Mouse (Mus musculus) v-Abl transformed pro-B cells (cell line): ENCODE data around the gene Pdik1l.
"Not testable (repeated sequence)": the region's sequence is repeated elsewhere in the genome, so short reads cannot be mapped to it uniquely, and the experiment has no call there.

Source experiments
- in situ Hi-C, 2 experiments: fragments of 400-800 bp; cut with MboI; formaldehyde crosslinking; loops; one replicate each; pipeline ENCODE4 v1.15.1; 2025; ENCODE audit not compliant: unreplicated experiment in 2 of 2

Gene Pdik1l

DNA sequence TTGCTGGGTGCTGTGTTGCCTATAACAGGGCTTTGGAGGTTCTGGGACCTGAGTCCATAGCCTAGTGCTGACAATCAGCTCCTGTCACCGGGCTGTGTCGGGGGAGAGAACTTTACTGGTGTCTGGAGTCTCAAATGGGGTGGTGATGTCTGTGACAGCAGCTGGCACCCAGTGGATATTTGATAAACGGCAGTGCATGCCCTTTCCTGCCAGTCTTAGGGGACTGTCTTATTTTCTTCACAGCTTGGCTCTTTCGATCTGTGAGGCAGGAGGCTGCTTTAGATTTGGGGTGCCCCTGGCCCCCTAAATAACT, 11.8 kb upstream of the Pdik1l start:
- in situ Hi-C loops: no loop called here

DNA sequence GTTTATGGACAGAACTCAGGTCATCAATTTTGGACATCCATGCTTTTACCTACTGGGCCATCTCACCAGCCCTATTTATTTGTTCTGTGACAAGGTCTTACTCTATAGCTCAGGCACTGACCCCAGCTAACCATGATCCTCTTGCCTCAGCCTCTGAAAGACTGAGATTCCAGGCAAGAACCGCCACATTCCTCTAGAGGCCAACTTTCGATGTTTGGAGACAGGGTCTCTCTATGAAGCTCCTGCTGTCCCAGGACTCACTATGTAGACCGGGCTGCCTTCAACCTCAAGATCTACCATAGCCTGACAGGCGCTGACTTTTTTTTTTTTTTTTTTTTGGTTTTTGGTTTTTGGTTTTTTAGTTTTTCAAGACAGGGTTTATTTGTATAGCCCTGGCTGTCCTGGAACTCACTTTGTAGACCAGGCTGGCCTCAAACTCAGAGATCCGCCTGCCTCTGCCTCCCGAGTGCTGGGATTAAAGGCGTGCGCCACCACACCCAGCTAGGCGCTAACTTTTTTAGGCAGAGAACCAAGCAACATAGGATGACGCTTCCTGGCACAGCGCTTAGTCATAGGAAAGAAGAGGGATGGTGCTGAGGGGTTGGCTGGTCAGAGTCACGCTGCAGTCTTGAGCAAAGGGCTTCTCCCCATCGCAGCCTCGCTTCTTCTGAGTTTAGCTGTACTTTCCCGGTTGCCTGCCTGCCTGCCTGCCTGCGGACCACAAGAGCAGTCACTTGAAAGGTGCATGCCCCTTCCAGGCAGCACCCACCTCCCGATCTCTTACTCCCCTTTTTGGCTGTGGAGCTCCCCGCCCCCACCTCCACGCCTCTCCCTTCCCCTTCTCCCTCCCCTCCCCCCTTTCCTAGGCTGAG, 11.2 kb upstream of the Pdik1l start:
- in situ Hi-C loops: no loop called here

DNA sequence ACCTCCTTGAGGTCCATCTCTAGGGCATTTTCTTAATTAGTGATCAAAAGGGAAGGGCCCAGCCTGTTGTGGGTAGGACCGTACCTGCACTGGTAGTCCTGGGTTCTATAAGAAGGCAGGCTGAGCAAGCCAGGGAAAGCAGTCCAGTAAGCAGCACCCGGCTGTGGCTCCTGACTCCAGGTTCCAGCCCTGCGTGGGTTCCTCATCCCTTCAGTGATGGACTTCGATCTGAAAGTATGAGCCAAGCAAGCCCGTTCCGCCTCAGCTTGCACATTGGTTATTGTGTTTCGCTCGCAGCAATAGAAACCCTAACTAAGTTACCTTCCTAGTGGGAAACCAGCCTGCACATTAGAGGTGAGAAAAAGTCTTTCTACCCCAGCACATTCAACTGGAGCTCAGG, 9.7 kb upstream of the Pdik1l start:
- in situ Hi-C loops: no loop called here

DNA sequence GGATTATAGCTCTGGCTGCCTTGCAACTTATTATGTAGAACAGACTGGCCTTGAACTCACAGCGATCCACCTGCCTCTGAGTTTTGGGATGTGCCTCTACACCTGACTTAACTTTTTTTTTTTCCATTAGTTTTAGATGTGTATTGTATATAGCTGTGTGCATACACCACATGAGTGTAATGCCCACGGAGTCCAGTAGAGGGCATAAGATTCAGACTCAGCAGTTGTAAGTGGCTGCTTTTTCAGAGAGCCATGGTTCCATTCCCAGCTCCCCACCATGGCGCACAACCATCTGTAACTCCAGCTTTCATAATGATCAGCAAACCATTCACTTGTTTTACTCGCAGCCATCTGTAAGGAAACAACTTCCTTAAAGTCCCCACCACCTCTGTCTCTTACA, 8.8 kb upstream of the Pdik1l start:
- in situ Hi-C loops: no loop called here

DNA sequence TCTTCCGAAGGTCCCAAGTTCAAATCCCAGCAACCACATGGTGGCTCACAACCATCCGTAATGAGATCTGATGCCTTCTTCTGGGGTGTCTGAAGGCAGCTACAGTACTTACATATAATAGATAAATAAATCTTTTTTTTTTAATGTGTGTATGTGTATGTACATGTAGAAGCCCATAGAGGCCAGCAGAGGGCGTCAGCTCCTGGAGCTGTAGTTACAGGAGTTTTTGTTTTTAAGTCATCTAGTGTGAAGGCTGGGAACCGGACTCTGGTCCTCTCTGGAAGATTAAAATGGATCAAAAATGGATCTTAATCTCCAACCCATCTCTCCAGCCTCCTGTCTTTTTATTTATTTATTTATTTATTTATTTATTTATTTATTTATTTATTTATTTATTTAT, 8.4 kb upstream of the Pdik1l start:
- in situ Hi-C loops: not testable (repeated sequence)

DNA sequence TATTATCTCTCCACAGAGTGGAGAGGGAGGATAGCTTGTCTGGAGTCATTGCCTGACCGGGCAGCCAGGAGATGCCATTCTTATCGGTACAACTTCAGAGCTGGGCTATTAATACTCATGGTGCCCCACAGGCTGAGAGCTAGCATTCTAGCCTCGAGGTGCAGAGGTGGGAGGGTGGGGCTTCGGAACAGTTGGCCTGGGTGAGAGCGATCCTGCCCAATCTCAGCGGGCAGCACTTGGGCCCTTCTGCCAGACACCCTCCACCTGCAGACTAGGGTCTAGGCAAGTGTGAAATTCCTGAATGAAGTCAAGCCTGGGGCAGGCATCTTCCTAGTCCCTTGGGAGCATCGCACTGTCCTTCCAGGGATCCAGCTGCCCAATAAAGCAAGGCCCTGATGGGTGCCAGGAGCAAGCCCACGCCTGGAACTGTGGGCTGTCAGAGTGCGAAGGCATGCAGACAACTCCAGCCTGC, 6.0 kb upstream of the Pdik1l start:
- in situ Hi-C loops: loop anchor here (5.0 kb wide), 3 partner anchors 36 to 106 kb away; partner anchors contain the start of genes Cep85 (in 1 of the 2), Gm30191 (in 1 of the 2) and Zfp593 (in 1 of the 2)

DNA sequence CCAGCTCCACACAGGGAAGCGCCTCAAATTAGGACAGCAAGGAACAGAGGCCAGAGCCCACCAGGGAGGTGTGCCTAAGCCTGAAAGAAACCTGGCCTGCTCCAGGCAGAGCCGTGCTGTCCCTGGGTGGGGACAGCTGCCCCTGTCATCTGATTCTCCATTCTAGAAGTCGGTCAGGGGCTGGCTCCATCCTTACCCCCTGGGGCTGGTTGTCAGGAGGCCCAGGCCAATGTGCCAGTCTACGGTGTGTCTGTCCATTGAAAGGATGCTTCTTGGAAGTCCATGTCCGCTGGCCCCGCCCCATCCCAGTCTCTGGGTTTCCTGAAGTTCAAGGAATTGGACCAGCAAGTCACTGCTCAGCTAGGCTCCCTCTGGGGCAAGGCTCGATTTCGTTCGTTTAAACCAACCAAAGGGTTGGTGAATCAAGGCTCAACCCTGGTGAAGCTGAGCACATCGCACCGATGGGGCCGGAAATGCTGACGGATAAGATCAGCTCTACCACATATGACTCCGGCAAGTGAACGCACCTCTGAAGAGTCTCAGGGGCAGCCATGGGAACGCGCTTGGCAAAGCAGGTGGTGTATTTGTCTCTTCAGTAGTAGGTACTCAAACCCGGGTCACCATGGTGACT, 5.5 kb upstream of the Pdik1l start:
- in situ Hi-C loops: loop anchor here (5.0 kb wide), 3 partner anchors 36 to 106 kb away; partner anchors contain the start of genes Cep85 (in 1 of the 2), Gm30191 (in 1 of the 2) and Zfp593 (in 1 of the 2)

DNA sequence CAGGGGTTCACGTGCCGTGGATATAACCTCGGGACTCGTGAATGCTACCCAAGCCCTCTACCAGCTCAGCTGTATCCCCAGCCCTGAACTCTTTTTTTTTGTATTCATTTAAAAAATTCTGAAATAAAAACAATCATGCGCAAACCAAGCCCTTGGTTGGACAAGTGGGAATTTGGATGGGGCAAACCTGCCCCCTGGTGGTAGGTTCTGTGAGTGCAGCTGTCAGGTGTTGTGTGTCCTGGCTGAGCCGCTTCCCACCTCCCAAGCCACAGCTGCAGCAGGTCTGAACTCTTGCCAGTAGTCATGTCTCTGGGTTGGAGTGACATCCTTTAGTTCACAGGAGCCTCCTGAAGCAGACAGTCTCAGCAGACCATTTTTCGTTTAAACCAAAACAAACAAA, 4.4 kb upstream of the Pdik1l start:
- in situ Hi-C loops: loop anchor here (5.0 kb wide), 3 partner anchors 35 to 105 kb away; partner anchors contain the start of genes Cep85 (in 1 of the 2), Gm30191 (in 1 of the 2) and Zfp593 (in 1 of the 2)

DNA sequence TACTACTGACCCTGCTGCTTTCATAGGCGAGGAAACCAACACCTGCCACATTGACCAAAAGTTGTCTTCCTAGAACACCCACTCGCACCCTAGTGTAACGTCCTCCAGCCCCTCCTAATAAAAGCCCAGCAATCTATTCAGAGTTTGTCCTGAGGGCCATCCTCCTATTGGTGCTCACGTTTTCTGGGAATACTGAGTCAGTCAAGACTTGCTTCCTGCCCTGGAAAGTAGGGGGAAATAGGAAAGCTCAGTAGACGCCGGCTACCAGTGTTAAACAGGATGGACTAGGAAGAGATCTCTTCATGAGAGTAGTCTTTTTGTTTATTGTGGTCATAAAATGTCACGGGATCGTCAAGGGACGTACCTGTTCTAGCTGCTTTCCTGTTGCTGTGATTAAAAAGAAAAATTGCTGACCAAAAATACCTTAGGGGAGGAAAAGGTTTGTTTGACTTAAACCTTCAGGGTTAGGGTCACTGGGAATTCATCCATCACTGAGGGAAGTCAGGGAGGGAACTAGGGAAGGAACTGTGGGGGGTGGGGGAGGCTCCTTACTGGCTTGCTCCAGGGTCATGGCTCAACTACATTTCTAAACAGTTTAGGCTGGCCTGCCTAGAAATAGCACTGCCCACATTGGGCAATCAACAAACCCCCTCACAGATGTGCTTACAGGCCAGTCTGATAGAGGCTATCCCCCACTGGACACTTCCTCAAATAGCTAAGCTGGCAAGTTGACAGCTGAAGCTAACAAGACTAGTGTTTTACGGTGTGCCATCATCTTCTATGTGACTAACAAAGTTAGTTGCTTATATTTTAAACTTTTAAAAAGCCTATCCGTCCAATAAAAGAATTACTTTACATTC, 932 bp upstream of the Pdik1l start:
- in situ Hi-C loops: loop anchor here in 1 of 2 experiments (5.0 kb wide), 2 partner anchors 101 to 251 kb away; partner anchors contain the start of gene Cep85

DNA sequence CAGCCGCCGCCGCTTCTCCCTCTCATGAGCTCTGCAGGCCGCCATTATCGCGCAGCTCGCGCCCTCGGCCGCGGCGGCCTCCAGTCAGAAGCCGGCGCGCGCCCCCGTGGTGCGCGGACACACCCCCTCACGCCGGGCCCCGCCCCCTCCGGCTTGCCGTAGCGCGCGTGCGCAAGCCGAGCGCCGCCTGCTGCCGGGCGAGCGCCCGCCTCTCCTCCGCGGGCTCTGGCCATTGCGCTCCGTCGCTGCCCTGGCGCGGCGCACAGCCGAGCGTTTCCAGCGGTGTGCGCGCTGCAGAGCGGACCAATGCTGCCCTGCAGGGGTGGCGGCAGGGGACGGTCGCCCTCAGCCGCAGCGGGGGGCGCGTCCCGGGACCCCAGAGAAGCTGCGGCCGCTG, 529 bp downstream of the Pdik1l start:
- in situ Hi-C loops: loop anchor here in 1 of 2 experiments (5.0 kb wide), 2 partner anchors 100 to 250 kb away; partner anchors contain the start of gene Cep85

DNA sequence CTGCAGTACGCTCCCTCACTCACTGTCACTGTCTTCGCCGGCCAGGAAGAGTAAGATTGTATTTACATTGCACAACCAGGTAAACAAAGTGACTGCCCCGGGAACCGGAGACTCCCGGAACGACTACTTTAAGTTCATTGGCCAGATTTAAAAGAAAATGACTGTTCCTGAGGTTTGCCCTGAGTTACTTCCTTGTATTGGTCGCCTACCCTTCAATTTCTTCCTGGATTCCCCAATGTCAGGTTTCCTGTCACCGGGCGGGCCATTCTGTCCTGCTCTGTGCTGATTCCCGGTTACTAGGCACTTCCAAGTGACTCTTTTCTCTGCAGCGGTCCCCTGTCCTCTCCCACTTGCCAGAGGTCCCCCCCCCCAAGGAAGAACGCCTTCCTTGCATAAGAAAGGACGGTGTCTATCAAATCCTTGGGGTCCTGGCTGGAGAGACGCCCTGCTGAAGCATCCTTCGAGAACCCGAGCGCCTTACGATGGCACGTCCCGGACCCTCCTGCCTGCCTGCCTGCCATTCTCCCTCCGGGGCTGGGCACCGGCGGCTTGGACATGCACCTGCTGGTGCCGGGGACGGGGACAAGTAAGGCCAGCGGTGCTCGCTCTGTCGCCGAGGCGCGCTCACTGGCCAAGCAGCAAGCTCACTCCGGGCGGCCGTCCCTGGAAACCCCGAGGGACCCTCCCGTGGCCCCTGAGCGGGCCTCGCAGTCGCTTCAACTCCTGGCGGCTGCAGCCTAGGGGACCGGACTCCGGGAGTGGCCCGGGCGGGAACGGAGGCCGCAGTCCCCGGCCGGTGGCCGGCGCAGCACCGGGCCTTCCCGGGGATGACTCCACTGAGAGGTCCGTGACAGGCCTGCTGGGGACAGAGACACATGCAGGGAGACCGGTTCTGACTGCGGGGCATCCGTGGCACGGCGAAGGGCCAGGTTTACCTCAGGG, 1.2 kb downstream of the Pdik1l start:
- in situ Hi-C loops: loop anchor here in 1 of 2 experiments (5.0 kb wide), 2 partner anchors 99 to 249 kb away; partner anchors contain the start of gene Cep85

DNA sequence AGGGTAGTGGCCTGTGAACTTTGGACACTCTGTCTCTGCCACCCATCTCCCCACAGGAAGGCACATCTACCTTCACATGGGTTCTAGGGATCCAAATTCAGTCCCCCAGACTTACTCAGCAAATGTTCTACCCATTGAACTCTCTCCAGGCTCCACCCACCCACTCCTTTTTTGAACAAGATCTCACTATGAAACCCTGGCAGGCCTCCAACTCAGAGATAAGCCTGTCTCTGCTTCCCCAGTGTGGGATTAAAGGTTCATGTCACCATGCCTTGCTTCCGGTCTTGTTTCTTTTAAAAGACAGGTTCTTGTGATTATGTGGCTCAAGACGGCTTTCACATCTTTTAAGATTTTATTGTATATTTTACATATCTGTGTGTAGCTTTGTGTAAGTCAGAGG, 2.8 kb downstream of the Pdik1l start:
- in situ Hi-C loops: loop anchor here in 1 of 2 experiments (5.0 kb wide), 2 partner anchors 98 to 248 kb away; partner anchors contain the start of gene Cep85

DNA sequence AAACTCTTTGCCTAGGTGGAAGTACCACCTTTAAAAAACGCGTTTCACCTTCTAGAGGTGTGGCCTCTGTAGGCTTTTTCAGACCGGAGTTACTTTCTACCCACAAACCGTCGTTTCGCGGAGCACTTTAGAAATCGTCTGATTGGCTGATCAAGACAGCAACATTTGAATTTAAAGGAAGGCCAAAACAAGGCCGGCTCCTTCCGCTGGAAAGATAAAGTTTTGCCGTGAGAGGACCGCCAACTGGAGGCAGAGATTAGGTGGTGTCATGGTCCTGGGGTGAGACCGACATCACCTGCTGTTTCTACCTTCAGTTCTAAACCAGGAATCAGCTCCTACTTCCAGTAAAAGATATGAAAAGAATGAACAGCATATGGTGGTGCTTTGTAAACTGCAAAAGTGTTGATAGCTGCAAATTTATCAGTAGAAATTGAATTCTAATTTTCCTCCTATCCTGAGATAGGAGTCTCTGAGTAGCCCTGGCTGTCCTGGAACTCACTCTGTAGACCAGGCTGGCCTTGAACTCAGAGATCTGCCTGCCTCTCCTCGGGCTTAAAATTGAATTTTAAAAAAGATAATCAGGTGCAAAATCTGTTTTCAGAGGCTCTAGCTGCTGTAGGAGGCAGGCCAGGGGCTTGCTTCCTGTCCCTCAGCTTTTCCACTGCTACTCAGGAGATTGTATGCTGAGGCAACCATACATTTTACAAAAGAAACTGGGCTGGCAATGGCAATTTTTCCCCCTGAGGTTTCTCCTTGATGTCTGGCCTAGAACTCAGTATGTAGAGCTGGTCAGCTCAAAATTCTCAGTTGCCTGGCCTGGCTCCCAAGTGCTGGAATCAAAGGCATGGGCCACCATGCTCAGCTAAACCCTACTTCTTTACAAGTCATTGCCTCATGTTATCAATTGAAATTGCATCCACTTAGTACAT, 14.0 kb downstream of the Pdik1l start:
- in situ Hi-C loops: no loop called here

DNA sequence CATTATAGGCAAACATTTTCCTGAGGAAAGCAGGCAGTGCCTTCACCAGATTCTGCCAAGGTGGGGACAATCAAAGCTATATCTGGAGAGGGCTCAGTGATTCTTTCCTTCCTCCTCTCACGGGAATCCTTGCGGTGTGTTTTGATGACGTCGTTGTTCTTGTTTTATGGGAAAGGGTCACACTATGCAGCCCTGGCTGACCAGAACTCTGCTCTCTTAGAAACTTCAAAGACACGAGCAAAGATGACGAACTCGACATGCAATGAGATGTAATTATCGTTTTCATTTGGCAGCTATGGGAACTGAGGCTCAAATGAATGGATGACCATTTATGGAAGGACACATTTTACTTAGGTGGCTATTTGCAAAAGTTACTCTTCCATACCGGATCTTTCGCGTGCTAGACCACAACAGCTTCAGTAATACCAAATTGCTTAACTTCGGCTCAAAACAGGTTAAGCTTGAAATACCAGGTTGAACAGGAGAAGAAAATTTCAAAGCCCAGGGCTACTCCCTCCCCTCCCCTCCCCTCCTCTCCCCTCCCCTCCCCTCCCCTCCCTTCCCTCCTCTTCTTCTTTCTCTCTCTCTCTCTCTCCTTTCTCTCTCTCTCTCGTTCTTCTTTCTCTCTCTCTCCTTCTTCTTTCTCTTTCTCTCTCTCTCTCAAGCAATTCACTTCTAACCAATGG, 14.8 kb downstream of the Pdik1l start:
- in situ Hi-C loops: no loop called here

DNA sequence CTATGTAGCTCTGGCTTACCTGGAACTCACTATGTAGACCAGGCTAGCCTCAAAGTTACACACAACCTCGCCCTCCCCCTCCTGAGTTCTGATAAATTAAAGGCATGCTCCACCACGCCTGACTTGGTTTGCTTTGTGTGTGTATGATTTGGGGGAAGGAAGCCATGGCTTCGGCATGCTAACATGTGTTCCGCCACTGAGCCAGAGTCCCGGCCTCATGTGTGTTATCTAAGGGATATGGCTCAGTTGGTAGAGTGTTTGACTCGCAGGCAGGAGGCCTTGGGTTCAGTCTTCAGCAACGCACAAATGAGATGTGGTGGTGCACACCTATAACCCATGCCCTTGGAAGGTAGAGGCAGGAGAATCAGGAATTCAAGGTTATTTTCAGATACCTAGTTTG, 15.7 kb downstream of the Pdik1l start:
- in situ Hi-C loops: no loop called here

DNA sequence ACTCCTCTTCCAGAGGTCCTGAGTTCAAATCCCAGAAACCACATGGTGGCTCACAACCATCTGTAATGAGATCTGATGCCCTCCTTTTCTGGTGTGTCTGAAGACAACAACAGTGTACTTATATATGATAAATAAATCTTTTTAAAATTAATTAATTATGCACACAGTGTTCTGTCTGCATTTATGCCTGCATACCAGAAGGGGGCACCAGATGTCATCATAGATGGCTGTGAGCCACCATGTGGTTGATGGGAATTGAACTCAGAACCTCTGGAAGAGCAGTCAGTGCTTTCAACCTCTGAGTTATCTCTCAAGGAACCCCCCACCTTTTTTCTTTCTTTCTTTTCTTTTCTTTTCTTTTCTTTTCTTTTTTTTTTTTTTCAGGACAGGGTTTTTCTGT, 18.1 kb downstream of the Pdik1l start:
- in situ Hi-C loops: not testable (repeated sequence)

DNA sequence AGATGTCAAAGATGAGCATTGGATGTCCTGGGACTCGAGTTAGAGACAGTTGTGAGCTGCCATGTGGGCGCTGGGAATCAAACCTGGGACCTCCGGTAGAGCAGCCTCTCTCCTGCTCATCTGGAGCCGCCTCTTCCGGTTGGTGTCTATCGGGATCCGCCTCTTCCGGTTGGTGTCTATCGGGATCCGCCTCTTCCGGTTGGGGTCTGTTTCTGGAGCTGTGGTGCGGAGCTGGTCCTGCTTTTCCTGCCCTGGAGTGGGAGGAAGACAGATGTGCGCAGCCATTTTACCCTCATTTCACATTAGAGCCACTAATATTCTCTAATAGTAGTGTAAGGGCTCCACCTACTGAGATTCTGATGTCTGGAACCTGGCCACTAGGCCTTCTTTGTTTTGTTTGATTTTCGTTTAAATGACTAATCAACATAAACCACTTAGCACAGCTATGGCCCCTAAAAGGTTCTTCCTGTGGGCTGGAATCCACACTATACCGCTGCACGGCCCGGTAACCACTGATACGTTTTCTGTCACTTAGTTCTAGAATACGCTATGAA, 19.5 kb downstream of the Pdik1l start:
- in situ Hi-C loops: no loop called here
